Mouse (Mus musculus): ENCODE data around the gene Mad1l1.

The Mad1l1 gene

DNA sequence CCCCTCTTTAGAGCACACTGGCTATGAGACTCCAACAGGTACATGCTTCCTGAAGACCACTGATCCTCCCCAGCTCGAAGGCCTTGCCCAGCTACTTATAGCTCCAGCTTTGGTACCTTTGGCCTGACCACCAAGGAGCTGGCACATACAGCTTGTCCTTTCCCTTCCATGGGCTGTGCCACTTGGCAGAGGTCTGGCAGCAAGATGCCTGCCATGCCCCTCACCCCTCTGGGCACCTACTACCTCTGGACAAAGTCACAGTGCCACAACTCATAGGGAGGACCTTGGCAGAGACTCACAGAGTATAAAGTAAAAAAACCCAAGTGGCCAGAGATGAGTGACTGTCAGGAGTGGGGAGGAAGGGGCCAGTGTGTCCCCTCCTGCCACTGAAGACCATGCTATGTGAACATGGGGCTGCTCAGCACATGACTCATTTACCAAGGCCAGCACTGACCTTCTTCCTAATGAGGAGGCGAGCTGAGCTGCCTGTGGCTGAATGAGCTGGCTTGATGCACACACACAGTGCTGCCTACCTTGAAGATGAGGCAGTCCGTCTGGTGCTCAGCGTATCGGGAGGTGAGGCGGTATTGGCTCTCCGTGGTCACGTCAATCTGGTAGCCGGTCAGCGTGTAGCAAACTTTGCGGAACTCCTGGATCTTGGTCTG lies 255.9 kb downstream of the Mad1l1 start:
- DNase-seq (ENCODE audit: extremely low spot score, low read depth, low spot score): no peak

DNA sequence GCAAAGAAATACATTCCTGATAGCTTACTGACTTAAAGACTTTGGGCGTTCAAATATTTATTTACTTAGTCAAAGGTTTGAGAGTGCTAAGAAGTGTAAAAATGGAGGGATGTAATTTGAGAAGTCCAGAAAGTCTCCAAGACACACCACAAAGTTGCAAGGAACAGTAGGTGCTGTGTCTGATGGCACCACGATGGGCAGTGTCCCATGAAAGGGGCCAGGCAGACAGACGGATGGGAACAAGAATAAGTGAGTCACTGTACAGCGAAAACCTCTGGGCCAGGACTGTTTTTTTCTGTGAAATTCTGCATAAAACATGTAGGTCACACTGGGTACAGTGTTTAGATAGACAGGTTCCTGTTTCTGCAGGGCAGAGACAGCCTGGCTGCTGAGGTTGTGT lies 256.8 kb downstream of the Mad1l1 start:
- DNase-seq (ENCODE audit: extremely low spot score, low read depth, low spot score): no peak

DNA sequence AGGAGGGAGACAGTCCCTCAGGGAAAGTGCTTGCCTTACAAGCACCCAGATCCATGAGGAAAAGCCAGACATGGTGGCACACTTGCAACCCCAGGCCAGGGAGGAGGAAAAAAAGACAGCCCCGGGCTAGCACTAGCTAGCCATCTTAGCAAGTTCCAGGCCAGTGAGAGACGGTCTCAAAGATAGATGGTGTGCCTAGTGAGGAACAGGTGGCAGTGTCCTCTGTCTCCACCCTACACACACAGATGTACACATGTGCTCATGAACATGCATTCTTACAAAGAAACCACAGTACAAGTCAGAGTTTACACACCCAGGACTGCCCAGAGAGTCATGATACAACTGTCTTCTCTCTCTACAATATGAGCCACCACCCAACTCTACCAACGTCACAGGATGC lies 258.5 kb downstream of the Mad1l1 start:
- DNase-seq (ENCODE audit: extremely low spot score, low read depth, low spot score): no peak

DNA sequence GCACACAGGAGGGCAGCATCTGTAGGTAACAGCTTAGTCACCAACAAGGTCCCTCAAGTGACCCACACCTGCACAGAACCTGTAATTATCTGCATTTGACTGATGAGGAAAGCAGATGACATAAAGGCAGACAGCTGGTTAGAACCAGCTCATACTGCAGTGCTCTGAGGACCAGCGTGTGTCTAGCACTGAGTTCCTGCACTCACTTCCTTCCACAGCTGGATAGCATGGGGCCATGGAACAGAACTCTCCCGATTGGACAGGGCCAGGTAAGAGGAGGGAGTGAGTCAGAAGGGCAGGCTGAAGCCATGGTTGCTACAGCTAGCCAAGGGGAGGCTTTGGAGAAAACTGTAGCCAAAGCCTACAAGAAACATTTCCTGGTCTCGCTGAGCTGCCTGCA lies 259.0 kb downstream of the Mad1l1 start:
- DNase-seq (ENCODE audit: extremely low spot score, low read depth, low spot score): no peak

DNA sequence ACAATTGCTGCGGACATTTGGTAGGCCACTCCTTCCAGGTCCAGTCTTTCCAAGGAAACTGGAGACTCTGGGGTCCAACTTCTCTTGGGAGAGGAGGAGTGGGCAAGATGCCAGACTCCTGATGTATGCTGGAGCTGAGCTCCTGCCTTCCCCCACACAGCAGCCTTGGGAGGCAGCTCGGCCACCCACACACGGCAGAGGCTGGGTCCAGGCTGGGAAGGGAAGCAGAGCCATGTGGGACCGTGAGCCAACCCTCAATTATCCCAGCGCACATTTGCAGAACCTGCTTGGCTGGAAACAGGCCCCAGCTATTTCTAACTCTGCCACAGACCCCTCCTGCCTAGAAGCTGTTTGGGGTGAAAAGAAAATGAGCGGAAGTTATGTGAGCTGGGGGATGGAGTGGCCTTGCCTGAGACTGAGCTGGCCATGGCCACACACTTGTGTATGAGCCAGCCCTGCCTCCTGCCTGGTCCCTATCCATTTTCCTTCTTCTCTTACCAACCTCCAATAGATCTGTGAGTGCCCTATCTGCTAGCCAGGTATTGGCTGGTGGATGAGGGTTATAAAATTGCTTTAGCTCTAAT lies 260.0 kb downstream of the Mad1l1 start:
- no peak for DNase-seq (ENCODE audit: extremely low spot score, low read depth, low spot score)

DNA sequence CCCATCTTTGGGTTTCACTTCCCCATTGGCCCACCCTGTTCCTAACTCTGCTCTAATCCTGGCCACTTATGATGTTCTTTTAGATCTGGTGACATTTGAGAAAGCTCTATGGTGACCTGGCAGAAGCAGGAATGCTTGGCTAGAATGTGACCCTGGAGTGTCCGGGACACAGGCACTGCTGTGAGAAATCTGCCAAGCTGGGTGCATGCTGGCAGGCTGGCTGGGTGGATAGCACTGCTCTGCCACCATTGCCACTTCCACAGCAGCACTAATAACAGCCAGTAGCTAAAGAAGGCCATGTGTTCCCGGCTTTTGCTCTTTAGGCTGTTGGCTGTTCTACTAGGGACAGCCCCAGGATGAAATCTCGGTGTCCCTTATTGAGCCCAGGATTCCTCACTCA lies 265.1 kb downstream of the Mad1l1 start:
- DNase-seq (ENCODE audit: extremely low spot score, low read depth, low spot score): no peak

DNA sequence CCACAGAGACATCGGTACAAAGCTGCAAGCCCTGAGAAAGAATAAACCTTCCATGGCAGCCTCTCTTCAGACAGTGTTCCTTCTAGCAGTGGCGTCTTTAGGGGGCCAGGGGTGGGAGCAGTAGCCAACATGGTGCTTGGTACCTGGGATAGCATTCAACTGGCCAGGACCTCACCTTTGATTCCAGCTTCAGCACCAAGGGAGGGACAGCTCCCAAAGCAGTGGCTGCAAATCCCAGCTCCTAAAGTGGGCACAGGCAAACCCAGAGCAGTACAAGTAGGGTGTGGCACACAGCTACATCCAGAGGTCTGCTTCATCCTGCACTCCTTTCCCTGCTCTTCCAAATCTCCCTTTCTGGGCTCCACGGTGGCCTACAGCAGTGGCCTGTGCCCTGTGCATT lies 265.9 kb downstream of the Mad1l1 start:
- no peak for DNase-seq (ENCODE audit: extremely low spot score, low read depth, low spot score)

DNA sequence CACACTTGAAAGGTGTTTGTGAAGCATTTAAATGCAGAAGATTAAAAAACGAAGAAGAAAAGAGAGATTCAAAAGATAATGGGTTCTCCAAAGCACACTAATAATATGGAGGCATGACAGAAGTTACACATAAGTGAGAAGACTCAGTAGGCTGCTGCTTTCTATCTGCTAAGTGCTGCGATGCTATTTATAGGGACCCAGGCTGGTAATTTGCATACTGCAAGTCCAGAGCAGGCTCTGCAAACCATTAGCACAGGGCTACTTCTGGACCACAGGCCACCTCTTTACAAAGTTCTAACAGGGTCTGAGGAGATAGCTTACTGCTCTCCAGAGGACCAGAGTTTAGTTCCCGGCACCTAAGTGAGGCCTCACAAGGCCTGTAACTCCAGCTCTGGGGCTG lies 267.7 kb downstream of the Mad1l1 start:
- DNase-seq (ENCODE audit: extremely low spot score, low read depth, low spot score): no peak

DNA sequence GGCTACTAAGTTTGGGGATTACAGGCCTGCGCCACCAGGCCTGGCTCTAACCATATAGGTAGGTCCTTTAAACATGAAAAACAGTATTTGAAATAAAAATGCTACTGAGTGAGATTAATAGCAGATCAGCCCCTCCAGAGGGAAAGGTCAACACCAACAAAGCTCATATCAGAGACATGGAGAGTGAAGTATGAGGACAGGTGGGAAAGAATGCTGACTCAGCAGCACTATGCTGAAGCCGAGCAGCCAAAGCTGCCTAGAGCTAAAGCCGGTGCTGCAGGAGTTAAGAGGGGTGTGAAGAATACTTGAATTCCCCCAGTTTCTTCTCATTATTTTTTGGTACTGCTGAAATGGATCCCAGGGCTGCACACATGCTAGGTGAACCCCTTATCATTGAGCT lies 268.9 kb downstream of the Mad1l1 start:
- DNase-seq (ENCODE audit: extremely low spot score, low read depth, low spot score): no peak

DNA sequence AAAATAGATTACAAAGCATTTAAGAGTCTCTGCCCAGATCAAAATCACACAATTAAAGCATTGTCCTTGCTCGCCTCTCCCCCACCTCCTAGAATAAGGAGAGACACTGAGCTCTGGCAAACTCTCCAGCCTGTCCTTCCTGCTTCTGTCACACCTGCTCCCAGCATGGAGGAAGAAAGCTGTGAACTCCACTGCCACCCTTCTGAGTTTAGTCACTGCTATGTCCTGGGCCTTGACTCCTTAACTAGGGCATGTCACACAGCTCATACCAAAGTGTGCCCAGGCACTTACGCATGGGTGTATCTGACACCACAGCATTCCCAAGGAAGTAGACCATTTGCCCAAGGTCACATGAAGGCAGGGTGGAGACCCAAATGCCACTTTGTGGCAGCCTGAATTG lies 275.9 kb downstream of the Mad1l1 start:
- no peak for DNase-seq (ENCODE audit: extremely low spot score, low read depth, low spot score)

DNA sequence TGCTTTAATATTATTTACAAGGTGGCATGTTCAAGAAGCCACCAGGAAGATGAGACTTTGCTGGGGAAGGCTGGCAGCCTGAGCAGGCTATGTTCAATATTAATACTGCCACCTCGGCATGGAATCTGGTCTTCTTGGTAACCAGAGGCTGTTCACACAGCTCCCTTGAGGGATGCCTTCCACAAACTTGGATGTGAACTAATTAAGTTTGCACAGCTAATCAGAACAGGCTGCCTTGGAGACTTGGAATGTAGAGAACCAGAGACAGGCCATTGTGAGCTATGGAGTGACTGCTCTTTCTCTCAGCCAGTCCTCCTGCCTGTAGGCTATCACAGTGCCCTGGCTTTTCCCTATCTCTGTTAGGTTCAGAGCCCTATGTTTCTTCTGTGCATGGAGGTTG lies 278.4 kb downstream of the Mad1l1 start:
- DNase-seq (ENCODE audit: extremely low spot score, low read depth, low spot score): no peak

DNA sequence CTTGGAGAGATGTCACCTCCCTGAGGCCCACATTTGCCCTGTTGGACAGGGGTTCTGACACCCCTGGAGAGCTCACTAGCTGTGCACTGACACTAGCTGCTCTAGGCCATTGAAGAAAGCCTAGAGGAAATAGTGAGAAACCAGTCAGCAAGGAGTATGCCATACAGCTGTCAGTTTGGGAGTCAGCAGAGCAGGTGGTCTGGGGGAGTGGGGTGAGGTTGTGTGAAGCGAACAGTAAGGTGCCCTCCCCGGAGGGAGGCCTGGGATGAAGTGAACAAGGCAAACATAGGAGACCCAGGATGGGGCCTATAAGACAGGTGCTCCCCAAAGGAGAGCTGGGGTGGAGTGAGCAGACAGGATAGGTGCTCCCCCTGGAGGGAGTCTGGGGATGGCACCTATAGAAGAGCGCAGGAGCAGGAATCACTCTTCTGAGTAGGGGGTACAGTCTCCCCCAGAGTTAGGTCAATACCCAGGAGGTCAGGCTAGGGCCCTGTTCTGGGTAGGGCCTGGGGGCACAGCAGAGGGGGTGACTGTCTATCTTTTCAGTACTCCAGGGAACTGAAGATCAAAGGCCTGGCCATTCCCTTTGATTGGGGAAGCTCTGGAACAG lies 279.2 kb downstream of the Mad1l1 start:
- DNase-seq (ENCODE audit: extremely low spot score, low read depth, low spot score): no peak

DNA sequence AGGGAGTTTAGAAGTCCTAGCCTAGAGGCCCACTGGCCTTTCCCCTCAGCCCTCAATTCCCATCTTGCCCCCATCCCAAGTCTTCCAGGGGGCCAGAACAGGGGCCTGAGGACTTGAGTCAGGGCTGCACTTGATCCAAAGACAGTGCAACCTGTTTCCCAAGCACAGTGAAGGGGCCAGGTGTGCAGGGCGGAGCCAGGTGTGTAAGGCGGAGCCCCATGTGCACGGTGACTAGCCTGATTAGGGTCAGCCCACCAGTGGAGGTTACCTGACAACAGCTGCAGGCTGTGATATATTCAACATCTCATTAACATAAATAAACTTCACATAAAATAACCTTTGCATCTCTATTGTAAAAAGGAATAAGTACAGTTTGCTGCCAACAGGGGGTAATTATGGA lies 280.3 kb downstream of the Mad1l1 start:
- no peak for DNase-seq (ENCODE audit: extremely low spot score, low read depth, low spot score)

DNA sequence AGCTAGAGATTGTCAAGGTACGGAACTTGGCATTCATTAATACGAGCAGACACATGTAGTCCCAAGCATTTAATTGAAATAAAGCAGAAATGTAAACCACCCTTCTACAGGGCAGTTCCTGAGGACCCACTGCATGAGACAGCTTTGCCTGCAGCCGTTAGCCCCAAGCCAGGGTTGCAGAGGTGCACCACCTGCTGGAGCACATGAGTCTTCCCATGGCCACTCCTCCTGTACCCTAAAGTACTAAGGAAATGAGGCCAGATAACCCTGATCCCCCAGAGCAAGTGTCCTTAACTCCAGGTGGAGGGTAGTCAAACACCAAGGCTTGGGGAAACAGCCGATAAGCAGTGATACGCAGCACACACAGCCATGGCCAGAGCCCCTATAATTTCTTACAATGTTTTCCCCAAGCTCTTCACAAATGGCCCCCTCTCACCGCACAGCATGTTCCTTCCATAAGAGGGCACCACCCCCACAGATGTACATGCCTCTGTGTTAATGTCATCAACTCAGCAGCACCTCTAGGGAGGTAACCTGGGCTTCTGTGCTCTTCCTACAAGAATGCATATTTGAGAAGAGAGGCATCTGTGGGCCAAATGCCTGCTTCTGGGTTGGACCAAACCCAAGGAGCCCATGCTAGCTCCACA lies 283.6 kb downstream of the Mad1l1 start:
- no peak for DNase-seq (ENCODE audit: extremely low spot score, low read depth, low spot score)

DNA sequence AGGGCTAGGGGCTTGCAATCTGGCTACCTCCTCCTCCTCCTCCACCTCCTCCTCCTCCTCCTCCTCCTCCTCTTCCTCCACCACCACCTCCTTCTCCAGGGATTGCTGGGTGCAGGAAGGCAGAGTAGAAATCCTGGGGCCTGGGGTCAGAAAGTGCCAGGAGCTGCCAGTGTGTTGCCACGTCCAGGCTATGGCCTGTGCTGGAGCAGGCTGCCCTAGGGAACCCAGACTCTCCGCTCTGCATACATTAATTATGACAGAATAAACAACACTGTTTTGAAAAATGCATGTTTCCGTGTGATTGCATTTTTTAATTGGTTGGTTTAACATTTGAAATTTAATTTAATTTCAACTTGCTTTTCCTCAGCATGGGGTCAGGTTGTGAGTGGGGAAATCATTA lies 285.7 kb downstream of the Mad1l1 start:
- DNase-seq (ENCODE audit: extremely low spot score, low read depth, low spot score): no peak

DNA sequence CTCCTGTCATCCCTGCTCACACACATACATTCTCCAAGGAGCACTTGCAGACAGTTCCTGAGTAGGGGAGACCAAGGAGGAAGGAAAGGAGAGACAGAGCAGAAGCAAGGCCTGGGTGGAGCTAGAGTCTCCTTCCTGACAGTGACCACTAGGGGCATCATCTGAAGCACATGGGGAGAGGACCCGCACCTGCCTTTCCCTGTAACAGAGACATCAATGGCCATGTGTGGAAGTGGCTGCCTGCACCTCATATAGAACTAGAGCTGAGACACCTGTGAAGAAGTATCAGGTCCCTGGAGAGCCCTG lies 286.4 kb downstream of the Mad1l1 start:
- no peak for DNase-seq (ENCODE audit: extremely low spot score, low read depth, low spot score)

DNA sequence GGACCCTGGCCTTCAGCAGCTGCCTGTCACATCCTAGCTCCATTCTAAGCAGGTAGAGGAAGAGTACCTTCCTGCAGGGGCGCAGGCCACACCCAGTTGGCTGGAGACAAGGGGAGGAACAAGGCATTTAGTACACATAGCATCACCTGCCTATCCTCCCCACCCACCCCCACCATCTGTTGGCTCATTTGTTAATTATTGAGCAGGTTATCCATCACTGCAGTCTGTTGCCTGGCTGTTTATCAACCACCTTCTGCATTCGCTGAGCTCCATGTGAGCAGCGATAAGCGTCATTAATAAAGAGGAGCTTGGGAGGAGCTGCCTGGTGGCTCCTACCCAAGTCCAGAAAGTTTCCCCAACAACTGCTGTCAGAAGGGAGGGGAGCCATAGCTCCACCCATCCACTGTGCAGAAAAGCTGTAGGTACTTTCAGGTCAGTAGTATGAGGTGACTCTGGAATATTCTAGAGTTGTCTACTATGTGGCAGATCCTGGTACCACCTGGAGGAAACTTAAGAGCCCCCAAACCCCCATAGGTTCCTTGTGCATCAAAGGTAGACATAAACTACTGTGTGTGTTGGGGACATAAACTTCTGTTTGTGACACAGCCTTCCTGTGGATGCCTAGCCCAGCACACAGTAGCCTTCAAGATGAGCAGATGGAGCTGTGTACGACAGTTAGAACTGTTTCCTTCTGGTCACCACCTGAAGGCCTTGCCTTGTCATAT lies 286.9 kb downstream of the Mad1l1 start:
- DNase-seq (ENCODE audit: extremely low spot score, low read depth, low spot score): no peak

DNA sequence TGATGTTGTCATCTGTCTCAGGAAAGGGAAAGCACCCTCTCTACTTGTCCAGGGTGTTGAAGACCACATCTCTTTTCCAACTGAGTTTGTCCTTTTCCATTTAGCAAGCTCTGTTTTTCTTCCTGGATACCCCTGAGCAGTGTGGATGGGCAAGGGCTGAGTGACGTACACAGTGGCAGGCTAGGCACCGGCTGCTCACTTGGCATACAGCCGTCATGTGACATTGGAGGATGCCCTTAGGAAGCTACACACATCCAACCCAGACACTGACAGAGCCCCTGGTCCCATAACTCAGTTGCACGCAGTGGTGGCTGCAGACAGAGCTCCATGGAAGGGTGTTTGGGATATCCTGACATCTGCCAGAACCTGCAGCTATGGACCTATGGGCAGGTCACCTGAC lies 295.0 kb downstream of the Mad1l1 start:
- no peak for DNase-seq (ENCODE audit: extremely low spot score, low read depth, low spot score)

DNA sequence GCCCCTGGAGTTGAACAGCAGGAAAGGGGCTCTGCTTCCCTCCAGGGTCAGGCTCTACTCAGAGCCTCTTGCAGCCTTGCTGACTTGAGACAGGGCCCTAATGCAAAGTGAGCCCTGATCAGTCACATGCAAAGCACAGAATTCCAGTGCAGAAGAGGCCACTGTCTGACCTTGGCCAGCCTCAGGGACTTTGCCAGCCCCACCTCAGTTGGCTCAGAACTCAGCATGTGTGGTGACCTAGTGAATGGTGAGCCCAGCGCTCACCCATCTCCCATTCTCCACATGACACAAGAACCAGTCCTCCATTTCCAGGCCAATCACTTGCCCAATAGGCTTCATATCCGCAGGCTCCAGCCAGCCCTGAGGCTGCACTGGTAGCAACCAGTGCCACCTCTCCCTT lies 296.1 kb downstream of the Mad1l1 start:
- DNase-seq (ENCODE audit: extremely low spot score, low read depth, low spot score): no peak

DNA sequence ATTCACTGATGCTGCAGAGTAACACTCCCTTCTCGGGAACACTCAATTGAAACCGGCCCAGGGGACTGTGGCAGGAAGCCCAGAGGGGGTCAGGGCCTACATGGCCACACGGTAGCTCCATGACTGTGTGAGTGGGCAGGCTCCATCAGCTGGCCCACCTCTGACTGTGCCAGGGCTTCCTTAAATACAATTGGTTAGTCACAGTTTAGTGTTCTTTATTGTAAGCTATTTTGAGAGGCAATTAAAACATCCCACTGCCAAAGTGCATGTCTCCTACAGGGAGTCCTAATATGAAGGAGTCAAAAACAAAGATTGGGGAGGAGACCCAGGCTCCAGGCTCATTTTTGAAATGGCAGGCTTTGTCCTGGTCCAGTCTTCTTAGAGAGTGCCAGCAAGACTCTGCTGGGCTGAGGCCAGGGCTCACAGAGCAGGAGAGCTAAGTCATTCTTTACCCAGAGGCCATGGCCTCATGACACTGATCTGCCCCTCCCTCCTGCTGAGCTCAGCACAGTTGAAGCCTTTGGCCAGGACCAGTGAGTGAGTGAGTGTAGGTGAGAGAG lies 297.3 kb downstream of the Mad1l1 start:
- DNase-seq (ENCODE audit: extremely low spot score, low read depth, low spot score): no peak

DNA sequence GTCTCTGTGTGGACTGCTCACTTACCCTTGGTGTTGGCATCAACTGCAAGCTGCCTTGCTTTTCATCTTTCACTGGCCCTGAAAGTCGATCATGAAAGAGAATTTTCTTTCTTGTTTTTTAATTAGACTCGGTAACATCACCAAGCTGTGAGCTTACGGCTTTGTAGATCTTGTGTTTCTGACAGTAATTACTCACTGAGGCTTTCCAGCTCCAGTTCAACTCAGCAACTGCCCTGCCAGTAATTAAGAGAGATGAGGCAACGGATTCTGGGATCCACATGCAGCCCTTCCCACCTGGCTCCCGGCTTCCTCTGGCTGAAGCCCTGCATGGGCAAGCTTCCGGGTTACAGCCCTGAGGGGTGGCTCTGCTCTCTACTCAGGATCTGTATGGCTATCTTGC lies 298.5 kb downstream of the Mad1l1 start:
- no peak for DNase-seq (ENCODE audit: extremely low spot score, low read depth, low spot score)

DNA sequence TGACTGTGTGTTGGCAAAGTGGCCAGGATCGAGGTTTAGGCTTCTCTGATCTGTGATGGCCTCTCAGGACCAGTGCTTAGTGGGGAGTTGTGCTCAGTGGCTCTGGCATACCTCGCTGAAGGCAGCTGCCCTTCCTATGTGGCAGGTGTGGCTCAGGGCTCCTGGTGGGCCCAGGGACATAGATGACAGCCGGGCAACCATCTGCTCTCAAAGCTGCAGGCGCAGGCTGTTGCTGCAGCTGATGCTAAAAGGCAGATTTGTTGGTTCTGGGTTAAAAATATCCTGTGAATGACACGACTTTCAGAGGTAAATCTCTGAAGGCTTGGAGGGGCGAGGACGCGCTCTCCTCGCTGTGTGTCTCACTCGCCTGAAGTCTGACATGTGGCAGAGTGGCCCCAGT lies 299.6 kb downstream of the Mad1l1 start:
- no peak for DNase-seq (ENCODE audit: extremely low spot score, low read depth, low spot score)
